Mouse (Mus musculus): ENCODE measurements around the gene Usp17la. TPM values are rescaled to one million over a fixed set of nuclear protein-coding genes. Genes with fewer than 3 reads are reported as not detected.

The Usp17la gene
- not detected in 2 replicates for polyA plus RNA-seq (2012; rRNA removed)

GRCm38 (mm10) chr7:104856709-104857108, at the start of gene Usp17la:
Gene Usp17la (plus strand): TSS chr7:104857009.

GRCm38 (mm10) chr7:104842503-104842902, 14.3 kb upstream of the Usp17la start, which contains the start of gene Usp17lb:
Gene Usp17lb (minus strand): TSS chr7:104842603.

GRCm38 (mm10) chr7:104877731-104878130, 20.9 kb downstream of the Usp17la start, which contains the start of gene Olfr665:
Gene Olfr665 (plus strand): TSS chr7:104878031.

GRCm38 (mm10) chr7:104895852-104896251, 39.0 kb downstream of the Usp17la start, which contains the start of gene Olfr666:
Gene Olfr666 (minus strand): TSS chr7:104895952.

Other genes starting within 250 kb of the Usp17la start
- not detected in 2 replicates for gene Olfr656, start 243.1 kb upstream of the Usp17la start, polyA plus RNA-seq (2012; rRNA removed)
- not detected in 2 replicates for gene Olfr657, start 232.2 kb upstream of the Usp17la start, polyA plus RNA-seq (2012; rRNA removed)
- not detected in 2 replicates for gene Olfr658, start 209.7 kb upstream of the Usp17la start, polyA plus RNA-seq (2012; rRNA removed)
- gene Olfr659, start 190.3 kb upstream of the Usp17la start, polyA plus RNA-seq (2012; rRNA removed): not detected in 2 replicates
- gene Olfr661, start 170.5 kb upstream of the Usp17la start, polyA plus RNA-seq (2012; rRNA removed): not detected in 2 replicates
- not detected in 2 replicates for gene Usp17le, start 79.5 kb upstream of the Usp17la start, polyA plus RNA-seq (2012; rRNA removed)
- gene Usp17lb, start 14.4 kb upstream of the Usp17la start, polyA plus RNA-seq (2012; rRNA removed): not detected in 2 replicates
- gene Olfr665, start 21.0 kb downstream of the Usp17la start, polyA plus RNA-seq (2012; rRNA removed): not detected in 2 replicates
- not detected in 2 replicates for gene Olfr666, start 38.9 kb downstream of the Usp17la start, polyA plus RNA-seq (2012; rRNA removed)
- not detected in 2 replicates for gene Olfr667, start 64.5 kb downstream of the Usp17la start, polyA plus RNA-seq (2012; rRNA removed)
- gene Olfr668, start 71.0 kb downstream of the Usp17la start, polyA plus RNA-seq (2012; rRNA removed): not detected in 2 replicates
- not detected in 2 replicates for gene Olfr669, start 77.2 kb downstream of the Usp17la start, polyA plus RNA-seq (2012; rRNA removed)
- not detected in 2 replicates for gene Olfr670, start 105.6 kb downstream of the Usp17la start, polyA plus RNA-seq (2012; rRNA removed)
- gene Olfr671, start 122.1 kb downstream of the Usp17la start, polyA plus RNA-seq (2012; rRNA removed): not detected in 2 replicates
- not detected in 2 replicates for gene Olfr672, start 145.0 kb downstream of the Usp17la start, polyA plus RNA-seq (2012; rRNA removed)
- not detected in 2 replicates for gene Olfr675, start 171.5 kb downstream of the Usp17la start, polyA plus RNA-seq (2012; rRNA removed)
- gene Olfr676, start 175.7 kb downstream of the Usp17la start, polyA plus RNA-seq (2012; rRNA removed): not detected in 2 replicates
- not detected in 2 replicates for gene Olfr677, start 194.4 kb downstream of the Usp17la start, polyA plus RNA-seq (2012; rRNA removed)
- not detected in 2 replicates for gene Olfr678, start 207.5 kb downstream of the Usp17la start, polyA plus RNA-seq (2012; rRNA removed)
- not detected in 2 replicates for gene Olfr679, start 224.2 kb downstream of the Usp17la start, polyA plus RNA-seq (2012; rRNA removed)
- not detected in 2 replicates for gene Olfr680-ps1, start 235.8 kb downstream of the Usp17la start, polyA plus RNA-seq (2012; rRNA removed)